Mouse (Mus musculus): ENCODE data around the gene Clec4f. TPM values are rescaled to one million over a fixed set of nuclear protein-coding genes. Genes with fewer than 3 reads are reported as not detected.

Clec4f gene
- total RNA-seq (2018; cell fraction: chromatin; rRNA removed): not detected
- not detected for total RNA-seq (2018; cell fraction: cytosol; rRNA removed)
- not detected for total RNA-seq (2018; cell fraction: nucleus; rRNA removed)
- not detected in 3 replicates for polyA plus RNA-seq (2018)

DNA sequence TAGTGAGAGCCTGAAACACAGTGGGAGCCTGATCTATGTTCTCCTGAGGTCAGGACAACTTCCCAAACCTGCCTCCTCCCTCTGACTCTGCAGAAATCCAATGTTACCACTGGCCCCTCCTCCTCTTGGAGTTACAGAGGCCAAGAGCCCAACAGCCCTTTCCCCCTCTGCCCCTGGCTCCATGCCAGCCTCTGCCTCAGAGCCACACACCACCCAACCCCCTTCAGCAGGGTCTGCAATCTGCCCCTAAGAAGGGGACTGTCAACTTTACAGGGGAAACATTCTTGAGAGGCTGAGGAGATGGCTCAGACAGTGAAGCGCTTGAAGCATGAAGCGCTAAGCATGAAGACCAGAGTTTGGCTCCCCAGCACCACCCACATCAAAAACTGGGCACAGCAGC lies at the start of gene Clec4f:
TSS of gene Clec4f (minus strand) at position 101 of the 400 bp plus-strand sequence.
- 86% methylated on average over 2 of the region's 2 CpGs for WGBS (ENCODE audit: missing documents)
- Histone ChIP-seq H3K79me2 (ENCODE audit: inconsistent target) (no peaks in the 10 kb centered on the region), H3K36me3 (ENCODE audit: inconsistent target) (no peaks in the 10 kb centered on the region), H3K27ac (no peak within 1 kb of the TSS), H3K4me3 (ENCODE audit: inconsistent target) (no peak within 1 kb of the TSS)

DNA sequence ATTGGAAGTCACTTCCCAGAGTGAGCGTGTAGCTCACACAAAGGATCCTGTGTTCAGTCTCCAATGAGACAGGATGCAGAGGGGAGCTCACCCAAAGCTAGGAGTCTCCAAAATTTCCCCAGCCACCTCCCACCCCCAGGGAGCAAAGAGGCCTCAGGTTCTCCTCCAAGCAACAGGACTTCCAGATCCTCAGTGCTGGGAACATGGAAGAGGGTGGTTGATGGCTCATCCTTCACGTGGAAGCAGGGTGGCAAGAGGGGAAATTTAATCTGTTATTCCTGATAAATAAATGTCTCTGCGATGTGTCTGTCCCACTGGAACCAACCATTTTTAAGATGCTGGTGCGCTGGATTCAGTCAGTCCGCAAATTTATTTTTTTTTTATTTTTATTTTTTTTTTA lies 48.7 kb upstream of the Clec4f start:
- no peak overlapping the region for H3K27ac ChIP-seq
- no peaks in the 10 kb centered on the region for H3K36me3 ChIP-seq (ENCODE audit: inconsistent target)
- no peaks in the 10 kb centered on the region for H3K79me2 ChIP-seq (ENCODE audit: inconsistent target)
- WGBS (ENCODE audit: missing documents): 31% methylated on average over 5 of the region's 5 CpGs
- H3K4me3 ChIP-seq (ENCODE audit: inconsistent target): no peak overlapping the region

DNA sequence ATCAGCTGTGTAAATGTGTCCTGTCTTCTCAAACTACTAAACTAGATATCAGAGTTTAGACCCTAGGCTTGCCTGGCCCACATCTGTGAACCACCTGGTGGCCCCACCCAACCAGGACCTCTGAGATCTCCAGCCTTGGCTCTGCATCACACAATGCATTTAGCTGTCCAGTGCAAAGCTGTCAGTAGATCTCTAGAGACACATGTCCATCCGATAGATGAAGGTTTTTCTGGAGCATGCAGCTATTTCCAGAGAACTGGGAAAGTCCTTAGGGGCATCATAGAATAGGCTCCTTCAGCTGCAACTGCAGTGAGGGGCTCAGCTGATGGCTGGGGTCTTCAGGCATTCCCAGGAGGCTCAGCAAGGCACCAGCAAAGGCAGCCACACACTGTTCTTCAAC lies 48.3 kb upstream of the Clec4f start:
- no peak overlapping the region for H3K27ac ChIP-seq
- H3K36me3 ChIP-seq (ENCODE audit: inconsistent target): no peaks in the 10 kb centered on the region
- WGBS (ENCODE audit: missing documents): 29% methylated on average over 1 of the region's 1 CpGs
- H3K79me2 ChIP-seq (ENCODE audit: inconsistent target): no peaks in the 10 kb centered on the region
- no peak overlapping the region for H3K4me3 ChIP-seq (ENCODE audit: inconsistent target)

DNA sequence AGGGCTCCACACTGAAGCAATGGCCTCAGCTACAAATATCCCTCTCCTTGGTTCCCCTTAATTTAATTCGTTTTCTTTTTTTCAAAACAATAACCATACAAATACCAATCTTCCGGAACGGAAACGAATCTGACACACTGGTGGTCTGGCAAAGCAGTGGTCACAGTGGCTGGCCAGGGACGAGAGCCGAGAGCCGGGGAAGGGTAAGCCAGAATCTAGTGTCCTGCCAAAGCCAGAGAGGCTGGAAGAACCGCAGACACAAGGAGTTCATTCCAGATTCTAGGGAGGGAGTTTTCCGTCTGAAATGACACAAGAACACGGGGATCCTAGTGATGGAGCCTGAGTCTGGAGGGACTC lies 47.7 kb upstream of the Clec4f start:
- Histone ChIP-seq H3K4me3 (ENCODE audit: inconsistent target) (no peak overlapping the region), H3K27ac (no peak overlapping the region), H3K36me3 (ENCODE audit: inconsistent target) (no peaks in the 10 kb centered on the region), H3K79me2 (ENCODE audit: inconsistent target) (no peaks in the 10 kb centered on the region)
- 5% methylated on average over 10 of the region's 10 CpGs for WGBS (ENCODE audit: missing documents)

DNA sequence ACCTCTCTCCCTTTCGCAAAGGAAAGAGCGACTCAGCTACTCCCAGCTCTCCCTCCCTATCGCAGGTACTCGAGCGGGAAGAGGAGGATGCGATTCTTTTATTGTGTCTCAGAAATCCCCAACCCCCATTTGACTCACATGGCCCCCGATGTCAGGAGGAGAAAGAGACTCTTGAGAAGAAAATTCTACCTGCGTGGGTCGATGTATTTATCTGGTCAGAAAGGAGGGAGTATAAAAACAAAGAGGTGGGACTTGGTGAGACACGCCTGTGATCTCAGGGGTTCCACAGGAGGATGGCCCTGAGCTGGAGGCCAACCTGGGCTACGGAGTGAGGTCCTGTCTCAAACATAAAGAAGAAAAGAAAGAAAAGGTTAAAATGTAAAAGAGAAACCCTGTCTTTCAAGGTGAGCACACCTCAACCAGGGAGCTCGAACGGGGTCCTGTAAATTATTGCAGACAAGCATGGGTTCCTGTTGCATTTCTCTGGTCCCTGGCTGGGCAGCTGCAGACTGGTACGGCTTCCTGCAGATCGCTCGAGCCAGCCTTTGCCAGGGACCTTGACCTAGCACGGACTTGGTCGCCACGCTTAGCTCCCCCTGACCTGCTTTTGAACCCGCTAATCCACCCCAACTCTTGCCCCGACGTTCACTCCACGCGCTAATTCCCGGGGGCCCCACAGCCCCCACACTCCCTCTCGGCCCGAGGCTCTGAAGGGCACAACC lies 47.2 kb upstream of the Clec4f start:
- Histone ChIP-seq H3K79me2 (ENCODE audit: inconsistent target) (no peaks in the 10 kb centered on the region), H3K4me3 (ENCODE audit: inconsistent target) (no peak overlapping the region), H3K36me3 (ENCODE audit: inconsistent target) (no peaks in the 10 kb centered on the region), H3K27ac (no peak overlapping the region)
- 5% methylated on average over 27 of the region's 27 CpGs for WGBS (ENCODE audit: missing documents)

DNA sequence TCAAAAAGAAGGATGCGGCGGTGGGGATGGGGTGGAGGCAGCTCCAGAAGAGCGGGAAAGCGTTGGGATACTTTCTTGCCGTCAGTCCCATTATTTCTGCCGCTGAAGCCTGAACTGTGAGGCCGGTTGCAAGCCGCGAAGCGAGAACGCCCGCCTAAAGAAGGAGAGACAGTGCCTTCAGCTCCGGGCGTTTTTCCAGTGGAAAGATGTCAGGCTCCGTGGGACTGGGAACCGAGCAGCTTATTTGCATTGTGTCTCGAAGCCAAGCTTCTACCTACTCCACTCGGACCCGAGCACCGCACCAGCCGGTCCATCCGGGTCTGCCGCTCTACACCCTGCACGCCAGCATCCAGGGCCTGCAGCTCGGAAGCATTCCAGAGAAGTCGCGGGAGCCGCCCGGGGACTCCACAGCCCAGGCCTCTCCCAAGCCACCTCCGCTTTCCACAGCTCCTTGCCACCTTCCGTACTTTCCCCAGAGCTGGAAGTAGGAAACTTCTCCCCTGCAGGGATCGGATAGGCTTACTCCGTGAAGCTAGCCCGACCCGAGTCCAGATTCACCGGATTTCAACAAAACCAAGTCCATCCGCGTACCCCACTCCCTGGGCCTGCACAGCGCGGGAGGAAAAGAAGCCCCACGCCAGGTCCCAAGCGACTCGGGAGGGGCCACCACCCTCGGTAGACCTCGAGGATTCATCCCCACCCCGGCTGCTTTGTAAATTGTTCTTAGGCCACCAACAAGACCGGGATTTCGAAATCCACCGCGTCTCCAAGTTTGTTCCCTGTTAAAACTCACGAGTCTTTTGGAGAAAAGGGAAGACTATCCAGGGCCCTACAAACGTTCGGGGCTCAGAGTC lies 46.4 kb upstream of the Clec4f start:
- WGBS (ENCODE audit: missing documents): 7% methylated on average over 53 of the region's 53 CpGs
- no peak overlapping the region for H3K27ac ChIP-seq
- no peaks in the 10 kb centered on the region for H3K36me3 ChIP-seq (ENCODE audit: inconsistent target)
- H3K4me3 ChIP-seq (ENCODE audit: inconsistent target): no peak overlapping the region
- no peaks in the 10 kb centered on the region for H3K79me2 ChIP-seq (ENCODE audit: inconsistent target)

DNA sequence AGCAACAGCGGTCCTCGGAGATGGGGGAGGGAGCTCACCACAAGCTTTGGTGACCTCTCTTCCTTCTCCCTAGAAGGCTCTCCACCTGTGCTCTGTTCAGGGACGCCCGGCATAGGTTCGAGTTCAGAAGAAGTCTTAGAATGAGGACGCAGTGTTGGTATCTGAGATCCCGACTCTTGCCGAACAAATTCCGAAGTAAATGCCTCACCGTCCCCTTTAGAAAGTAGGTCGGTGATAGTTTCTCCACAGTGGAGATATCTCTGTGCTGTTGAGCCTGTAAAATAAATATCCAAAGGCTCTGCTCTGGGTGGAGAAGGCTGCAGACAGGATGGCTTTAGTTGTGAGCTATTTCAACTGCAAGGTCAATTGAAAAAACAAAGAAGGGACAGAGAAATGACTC lies 45.0 kb upstream of the Clec4f start:
- H3K4me3 ChIP-seq (ENCODE audit: inconsistent target): no peak overlapping the region
- H3K27ac ChIP-seq: no peak overlapping the region
- no peaks in the 10 kb centered on the region for H3K79me2 ChIP-seq (ENCODE audit: inconsistent target)
- no peaks in the 10 kb centered on the region for H3K36me3 ChIP-seq (ENCODE audit: inconsistent target)
- WGBS (ENCODE audit: missing documents): 5% methylated on average over 11 of the region's 11 CpGs

DNA sequence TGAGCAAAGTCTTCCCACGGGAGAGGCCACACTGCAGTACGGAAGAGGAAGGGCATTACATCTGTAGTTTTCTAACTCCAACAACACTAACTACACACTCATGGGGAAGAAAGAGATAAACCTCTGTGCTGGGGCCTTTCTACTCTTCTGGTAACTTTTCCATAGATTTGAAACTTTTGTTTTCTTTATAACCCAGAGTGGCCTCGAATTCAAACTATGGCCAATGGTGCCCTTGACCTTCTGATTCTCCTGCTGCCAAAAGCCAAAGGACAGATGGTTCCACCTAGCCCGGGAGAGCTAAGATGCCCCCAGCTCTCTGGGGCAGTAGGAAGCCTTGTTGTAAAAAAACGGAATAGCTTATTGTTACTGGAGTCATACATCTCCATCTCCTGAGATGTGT lies 44.0 kb upstream of the Clec4f start:
- WGBS (ENCODE audit: missing documents): 1% methylated on average over 5 of the region's 5 CpGs
- H3K27ac ChIP-seq: no peak overlapping the region
- no peaks in the 10 kb centered on the region for H3K36me3 ChIP-seq (ENCODE audit: inconsistent target)
- no peaks in the 10 kb centered on the region for H3K79me2 ChIP-seq (ENCODE audit: inconsistent target)
- H3K4me3 ChIP-seq (ENCODE audit: inconsistent target): no peak overlapping the region

DNA sequence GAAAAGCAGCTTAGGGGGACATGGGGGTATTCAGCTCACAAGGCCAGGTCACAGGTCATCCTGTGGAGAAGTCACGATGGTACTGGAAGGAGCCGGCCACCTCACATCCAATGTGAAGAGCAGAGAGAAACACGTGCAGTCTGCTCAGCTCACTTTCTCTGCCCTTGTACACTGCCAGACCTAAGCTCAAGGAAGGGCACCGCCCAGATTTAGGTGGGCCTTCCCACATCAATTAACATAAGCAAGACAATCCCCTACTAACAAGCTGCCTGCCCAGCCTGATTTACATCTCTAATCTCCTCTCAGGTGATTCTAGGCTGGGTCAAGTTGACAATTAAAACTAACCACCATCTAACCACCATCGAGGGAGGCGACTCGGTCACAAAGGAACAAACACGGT lies 41.9 kb upstream of the Clec4f start:
- Histone ChIP-seq H3K36me3 (ENCODE audit: inconsistent target) (no peaks in the 10 kb centered on the region), H3K79me2 (ENCODE audit: inconsistent target) (no peaks in the 10 kb centered on the region), H3K4me3 (ENCODE audit: inconsistent target) (no peak overlapping the region), H3K27ac (no peak overlapping the region)
- WGBS (ENCODE audit: missing documents): 10% methylated on average over 8 of the region's 8 CpGs

DNA sequence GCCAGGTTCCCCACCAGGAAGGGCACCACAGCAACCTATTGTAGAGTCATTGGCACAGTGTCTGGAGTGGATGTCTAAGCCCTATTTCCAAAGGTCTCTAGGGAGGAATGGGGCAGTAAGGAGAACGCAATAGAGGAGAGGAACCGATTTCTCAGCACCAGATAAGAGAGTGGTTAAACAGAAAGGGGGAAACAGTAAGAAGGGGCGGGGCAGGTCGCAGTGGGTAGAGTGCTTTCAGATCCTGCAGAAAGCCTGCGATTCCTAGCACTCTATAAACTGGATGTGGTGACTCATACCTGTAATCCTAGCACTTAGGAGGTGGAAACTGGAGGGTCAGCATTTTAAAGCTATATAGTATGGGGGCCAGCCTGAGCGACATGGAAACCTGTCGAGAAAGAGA lies 40.7 kb upstream of the Clec4f start:
- Histone ChIP-seq H3K4me3 (ENCODE audit: inconsistent target) (no peak overlapping the region), H3K36me3 (ENCODE audit: inconsistent target) (no peaks in the 10 kb centered on the region), H3K79me2 (ENCODE audit: inconsistent target) (no peaks in the 10 kb centered on the region), H3K27ac (no peak overlapping the region)
- 2% methylated on average over 7 of the region's 7 CpGs for WGBS (ENCODE audit: missing documents)

DNA sequence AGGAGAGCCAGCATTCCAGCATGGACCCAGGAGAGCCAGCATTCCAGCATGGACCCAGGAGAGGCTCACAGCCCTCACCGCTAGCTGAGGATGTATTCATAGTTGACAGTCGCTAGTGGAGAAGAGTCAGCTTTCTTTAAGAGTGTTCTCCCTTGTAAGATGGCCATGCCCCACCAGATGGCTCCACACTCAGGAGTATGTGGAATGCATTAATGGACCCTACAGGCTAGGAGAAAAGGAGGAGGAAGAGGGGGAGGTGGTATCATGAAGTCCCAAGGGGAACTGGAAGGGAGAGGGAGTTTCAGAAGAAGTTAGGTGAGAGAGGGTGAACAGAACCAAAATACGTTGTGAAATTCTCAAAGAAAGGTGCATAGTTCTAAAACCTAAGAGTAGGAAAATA lies 39.7 kb upstream of the Clec4f start:
- Histone ChIP-seq H3K79me2 (ENCODE audit: inconsistent target) (no peaks in the 10 kb centered on the region), H3K27ac (no peak overlapping the region), H3K4me3 (ENCODE audit: inconsistent target) (no peak overlapping the region), H3K36me3 (ENCODE audit: inconsistent target) (no peaks in the 10 kb centered on the region)
- WGBS (ENCODE audit: missing documents): 22% methylated on average over 3 of the region's 3 CpGs

DNA sequence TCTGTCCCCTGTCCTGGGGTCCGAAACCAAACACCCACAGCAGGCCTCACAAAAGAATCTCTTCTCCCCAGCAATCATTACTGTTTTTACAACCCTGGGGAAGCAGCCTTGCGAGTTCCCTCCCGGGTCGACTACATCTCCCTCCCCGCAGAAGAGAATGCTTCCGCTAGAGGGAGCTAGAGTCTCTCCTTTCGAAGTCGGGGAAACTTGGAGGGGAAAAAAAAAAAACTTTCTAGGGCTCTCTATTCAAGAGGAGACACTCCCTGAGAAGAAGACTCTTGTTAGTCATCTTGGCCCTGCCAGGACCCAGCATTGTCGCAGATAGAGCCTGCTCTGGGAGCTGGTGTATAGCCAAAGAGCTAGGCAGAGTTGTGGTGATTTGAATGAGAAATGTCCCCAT lies 37.8 kb upstream of the Clec4f start:
- H3K4me3 ChIP-seq (ENCODE audit: inconsistent target): no peak overlapping the region
- WGBS (ENCODE audit: missing documents): 0% methylated on average over 9 of the region's 9 CpGs
- H3K27ac ChIP-seq: no peak overlapping the region
- no peaks in the 10 kb centered on the region for H3K36me3 ChIP-seq (ENCODE audit: inconsistent target)
- no peaks in the 10 kb centered on the region for H3K79me2 ChIP-seq (ENCODE audit: inconsistent target)

DNA sequence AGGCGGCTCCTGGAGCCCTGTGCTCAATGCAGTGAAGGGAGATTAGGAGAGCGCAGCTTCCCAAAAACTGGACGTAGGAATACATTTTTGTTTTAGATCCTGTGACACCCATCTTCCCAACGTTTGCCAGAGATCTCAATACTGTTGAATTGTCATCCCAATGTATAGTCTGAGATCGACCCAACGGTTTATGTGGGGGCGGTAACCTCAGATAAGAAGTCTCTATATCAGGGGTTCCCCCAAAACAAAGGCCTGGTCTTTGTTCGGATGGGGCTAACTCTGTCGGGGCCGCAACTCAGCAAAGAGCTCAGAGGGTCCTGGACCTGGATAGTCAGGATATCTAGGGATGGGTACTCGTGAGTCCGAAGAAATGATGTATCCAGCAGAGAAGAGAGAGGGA lies 37.0 kb upstream of the Clec4f start:
- Histone ChIP-seq H3K27ac (no peak overlapping the region), H3K79me2 (ENCODE audit: inconsistent target) (no peaks in the 10 kb centered on the region), H3K4me3 (ENCODE audit: inconsistent target) (no peak overlapping the region), H3K36me3 (ENCODE audit: inconsistent target) (no peaks in the 10 kb centered on the region)
- WGBS (ENCODE audit: missing documents): 13% methylated on average over 12 of the region's 12 CpGs

DNA sequence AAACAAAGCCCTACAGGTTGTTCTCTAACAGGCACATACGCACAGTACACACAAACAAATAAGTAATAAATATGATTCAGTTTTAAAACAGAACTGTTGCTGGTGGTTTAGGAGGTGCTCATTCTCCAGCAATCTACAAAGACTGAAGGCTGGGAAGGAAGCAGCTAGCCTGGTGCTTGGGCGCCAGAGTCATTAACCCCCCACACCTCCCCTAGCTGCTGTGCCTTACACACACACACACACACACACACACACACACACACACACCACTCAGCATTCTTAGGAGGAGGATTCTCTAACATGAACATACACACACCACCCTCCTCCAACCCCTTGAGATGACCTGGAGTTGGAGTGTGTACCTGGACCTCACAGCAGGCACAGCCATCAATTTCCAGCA lies 34.9 kb upstream of the Clec4f start:
- WGBS (ENCODE audit: missing documents): 50% methylated on average over 2 of the region's 2 CpGs
- Histone ChIP-seq H3K36me3 (ENCODE audit: inconsistent target) (no peaks in the 10 kb centered on the region), H3K27ac (no peak overlapping the region), H3K4me3 (ENCODE audit: inconsistent target) (no peak overlapping the region), H3K79me2 (ENCODE audit: inconsistent target) (no peaks in the 10 kb centered on the region)

DNA sequence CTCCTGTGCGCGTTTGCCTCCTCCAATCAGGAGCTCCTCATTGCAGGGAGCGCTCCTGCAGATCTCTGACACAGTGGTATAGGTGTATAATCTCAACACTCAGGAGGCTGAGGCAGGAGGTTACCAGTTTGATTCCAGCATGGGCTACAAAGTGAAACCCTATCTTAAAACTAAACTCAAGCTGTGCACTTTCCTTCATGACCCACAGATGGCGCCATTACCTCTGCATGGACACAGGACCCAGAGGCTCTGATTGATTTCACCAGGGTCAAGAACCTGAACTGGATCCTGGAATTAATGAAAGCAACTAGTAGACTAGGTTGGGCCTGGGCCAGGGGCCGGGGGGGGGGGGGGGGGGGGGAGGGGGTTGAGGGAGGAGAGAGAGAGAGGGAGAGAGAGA lies 34.3 kb upstream of the Clec4f start:
- no peaks in the 10 kb centered on the region for H3K79me2 ChIP-seq (ENCODE audit: inconsistent target)
- no peaks in the 10 kb centered on the region for H3K36me3 ChIP-seq (ENCODE audit: inconsistent target)
- no peak overlapping the region for H3K27ac ChIP-seq
- WGBS (ENCODE audit: missing documents): 23% methylated on average over 4 of the region's 5 CpGs
- H3K4me3 ChIP-seq (ENCODE audit: inconsistent target): no peak overlapping the region
